17 mouse cellular contexts compared by ENCODE assay signal in the genomic region with DNA sequence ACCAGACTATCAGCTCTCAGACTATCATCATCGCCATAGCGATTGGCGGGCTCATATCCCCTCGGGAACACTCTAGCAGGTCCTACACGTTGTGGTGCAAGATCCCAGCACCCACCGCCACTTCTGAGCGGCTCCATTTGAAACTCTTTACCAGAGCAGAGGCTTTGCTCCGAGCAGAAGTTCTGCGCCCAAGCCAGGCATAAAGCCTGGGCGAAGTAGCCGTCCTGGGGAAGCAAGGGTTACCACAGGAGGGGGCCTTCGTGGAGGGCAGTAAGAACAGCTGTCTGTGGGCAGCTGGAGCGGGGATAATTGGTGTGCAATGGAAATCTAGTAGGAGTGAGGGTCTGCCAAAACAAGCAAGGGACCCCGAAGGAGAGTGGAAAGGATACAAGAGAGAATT. TPM values are rescaled to one million over a fixed set of nuclear protein-coding genes. Genes with fewer than 3 reads are reported as not detected.
DNase-seq lines count a peak whose midpoint lies in the region; ATAC-seq lines count a peak whose summit lies in the region.
"Had no signal": no experiment of that assay in that cellular context is flagged by ENCODE, and none has a peak within 500 bp of the region (broad histone marks: within the 10 kb centered on the region; RNA-seq: fewer than 3 reads in every experiment).

No protein-coding gene starts in this region.

- ATAC-seq in forebrain, embryonic 15.5 days (replicated peaks) = peak; percentile 39; the same call in 1 of the 2 replicates
- peak; percentile 47; the same call in 1 of the 2 replicates for ATAC-seq in midbrain, embryonic 12.5 days (ENCODE audit: low FRiP score, low read depth)
- no peak for ATAC-seq in midbrain, embryonic 11.5 days (ENCODE audit: low FRiP score)
- ATAC-seq in embryonic facial prominence, embryonic 13.5 days (ENCODE audit: insufficient number of reproducible peaks, insufficient read depth, low FRiP score, low TSS enrichment, low read depth) = no peak
- peak; percentile 25; the same call in 1 of the 2 replicates for ATAC-seq in neural tube, embryonic 14.5 days (ENCODE audit: low read depth)
- ATAC-seq: activated CD4-positive, CD25-positive, alpha-beta regulatory T cell, adult 4 months; intestine, postnatal 0 days; liver, embryonic 12.5 days had no signal

- H3K36me3 ChIP-seq in forebrain, embryonic 15.5 days = no peaks in the 10 kb centered on the region
- H3K36me3 ChIP-seq in forebrain, embryonic 10.5 days (replicated peaks) = no peaks in the 10 kb centered on the region
- no peaks in the 10 kb centered on the region for H3K36me3 ChIP-seq in midbrain, embryonic 12.5 days
- no peaks in the 10 kb centered on the region for H3K36me3 ChIP-seq in midbrain, embryonic 11.5 days (ENCODE audit: control insufficient read depth, insufficient read depth, low read length)
- no peaks in the 10 kb centered on the region for H3K36me3 ChIP-seq in embryonic facial prominence, embryonic 13.5 days
- no peaks in the 10 kb centered on the region for H3K36me3 ChIP-seq in neural tube, embryonic 14.5 days (ENCODE audit: control insufficient read depth, insufficient read depth, low read length)
- H3K36me3 ChIP-seq: liver, embryonic 12.5 days had no signal

- H3K9ac ChIP-seq in forebrain, embryonic 15.5 days (replicated peaks) = no peak overlapping the region
- no peak overlapping the region for H3K9ac ChIP-seq in midbrain, embryonic 12.5 days (replicated peaks)
- H3K9ac ChIP-seq in midbrain, embryonic 11.5 days (ENCODE audit: low read length) = no peak overlapping the region
- no peak overlapping the region for H3K9ac ChIP-seq in embryonic facial prominence, embryonic 13.5 days
- H3K9ac ChIP-seq in neural tube, embryonic 14.5 days (replicated peaks; ENCODE audit: low read depth, low read length) = no peak overlapping the region
- H3K9ac ChIP-seq: liver, embryonic 12.5 days had no signal

- H3K4me2 ChIP-seq in forebrain, embryonic 15.5 days (replicated peaks) = no peak overlapping the region
- no peak overlapping the region for H3K4me2 ChIP-seq in midbrain, embryonic 12.5 days (replicated peaks)
- no peak overlapping the region for H3K4me2 ChIP-seq in midbrain, embryonic 11.5 days
- H3K4me2 ChIP-seq in embryonic facial prominence, embryonic 13.5 days = peak overlapping the region; percentile 33
- H3K4me2 ChIP-seq in neural tube, embryonic 14.5 days (ENCODE audit: low read depth, low read length) = no peak overlapping the region

- no peak for DNase-seq in forebrain, embryonic 10.5 days (ENCODE audit: extremely low spot score, low spot score)
- no peak for DNase-seq in midbrain, embryonic 11.5 days (ENCODE audit: low spot score, missing footprints)
- DNase-seq in urinary bladder, postnatal 10 days (ENCODE audit: low spot score) = no peak
- DNase-seq in thymus, postnatal 14 days = no peak
- DNase-seq: cerebellum, adult 11-12 months; lung, postnatal 14 days; spleen, adult 18-20 months; thymus, adult 2 months had no signal

- no peaks in the 10 kb centered on the region for H3K27me3 ChIP-seq in forebrain, embryonic 15.5 days
- H3K27me3 ChIP-seq in forebrain, embryonic 10.5 days (ENCODE audit: poor library complexity, severe bottlenecking) = no peaks in the 10 kb centered on the region
- H3K27me3 ChIP-seq in midbrain, embryonic 12.5 days = no peaks in the 10 kb centered on the region
- H3K27me3 ChIP-seq in midbrain, embryonic 11.5 days (ENCODE audit: control insufficient read depth, insufficient read depth, low read length) = no peaks in the 10 kb centered on the region
- no peaks in the 10 kb centered on the region for H3K27me3 ChIP-seq in embryonic facial prominence, embryonic 13.5 days
- H3K27me3 ChIP-seq in neural tube, embryonic 14.5 days (ENCODE audit: control insufficient read depth, insufficient read depth, low read length) = no peaks in the 10 kb centered on the region

- peak overlapping the region; percentile 50 for H3K27ac ChIP-seq in forebrain, embryonic 15.5 days (replicated peaks)
- no peak overlapping the region for H3K27ac ChIP-seq in forebrain, embryonic 10.5 days
- H3K27ac ChIP-seq in midbrain, embryonic 12.5 days (replicated peaks) = no peak overlapping the region
- H3K27ac ChIP-seq in midbrain, embryonic 11.5 days (ENCODE audit: low read depth, low read length) = no peak overlapping the region
- peak overlapping the region; percentile 16; the same call in 1 of the 2 replicates for H3K27ac ChIP-seq in embryonic facial prominence, embryonic 13.5 days
- no peak overlapping the region for H3K27ac ChIP-seq in neural tube, embryonic 14.5 days (ENCODE audit: low read depth, low read length)
- H3K27ac ChIP-seq: liver, embryonic 12.5 days had no signal

- H3K9me3 ChIP-seq in forebrain, embryonic 15.5 days = no peaks in the 10 kb centered on the region
- H3K9me3 ChIP-seq in forebrain, embryonic 10.5 days = no peaks in the 10 kb centered on the region
- H3K9me3 ChIP-seq in midbrain, embryonic 12.5 days = no peaks in the 10 kb centered on the region
- H3K9me3 ChIP-seq in midbrain, embryonic 11.5 days (ENCODE audit: control insufficient read depth, low read length) = no peaks in the 10 kb centered on the region
- H3K9me3 ChIP-seq in embryonic facial prominence, embryonic 13.5 days = no peaks in the 10 kb centered on the region
- no peaks in the 10 kb centered on the region for H3K9me3 ChIP-seq in neural tube, embryonic 14.5 days (ENCODE audit: control insufficient read depth, low read length)
- H3K9me3 ChIP-seq: liver, embryonic 12.5 days had no signal

- 56% methylated on average over 14 of the region's 14 CpGs for WGBS in forebrain, embryonic 15.5 days
- 77% methylated on average over 14 of the region's 14 CpGs for WGBS in forebrain, embryonic 10.5 days
- 67% methylated on average over 14 of the region's 14 CpGs for WGBS in midbrain, embryonic 12.5 days
- 71% methylated on average over 14 of the region's 14 CpGs for WGBS in midbrain, embryonic 11.5 days
- WGBS in embryonic facial prominence, embryonic 13.5 days = 53% methylated on average over 14 of the region's 14 CpGs
- WGBS in neural tube, embryonic 14.5 days = 50% methylated on average over 14 of the region's 14 CpGs

- H3K4me3 ChIP-seq in forebrain, embryonic 15.5 days = no peak overlapping the region
- no peak overlapping the region for H3K4me3 ChIP-seq in forebrain, embryonic 10.5 days
- no peak overlapping the region for H3K4me3 ChIP-seq in midbrain, embryonic 12.5 days
- no peak overlapping the region for H3K4me3 ChIP-seq in midbrain, embryonic 11.5 days (ENCODE audit: low read depth, low read length)
- no peak overlapping the region for H3K4me3 ChIP-seq in embryonic facial prominence, embryonic 13.5 days
- H3K4me3 ChIP-seq in neural tube, embryonic 14.5 days (ENCODE audit: low read depth, low read length) = no peak overlapping the region
- H3K4me3 ChIP-seq: liver, embryonic 12.5 days had no signal

- H3K4me1 ChIP-seq in forebrain, embryonic 15.5 days = peaks cover 9% of the 10 kb centered on the region
- peaks cover 7% of the 10 kb centered on the region; the same call in 1 of the 2 replicates for H3K4me1 ChIP-seq in forebrain, embryonic 10.5 days
- H3K4me1 ChIP-seq in midbrain, embryonic 12.5 days = peaks cover 6% of the 10 kb centered on the region; the same call in 1 of the 2 replicates
- H3K4me1 ChIP-seq in midbrain, embryonic 11.5 days (ENCODE audit: control insufficient read depth, insufficient read depth, low read length) = no peaks in the 10 kb centered on the region; the same call in 1 of the 2 replicates
- H3K4me1 ChIP-seq in embryonic facial prominence, embryonic 13.5 days = peaks cover 20% of the 10 kb centered on the region
- no peaks in the 10 kb centered on the region for H3K4me1 ChIP-seq in neural tube, embryonic 14.5 days (ENCODE audit: control insufficient read depth, insufficient read depth, low read length)

RNA-seq across cellular contexts. Expression of gene Itsn2, which starts 44.9 kb away (rescaled TPM):
- polyA plus RNA-seq in forebrain, embryonic 15.5 days (2015; fragmentation: Nextera tagmentation; extraction: Ambion mirVana) = 21.2 and 21.5 TPM in 2 replicates
- polyA plus RNA-seq in forebrain, embryonic 10.5 days (2016; fragmentation: Nextera tagmentation; extraction: Ambion mirVana) = 13.8 and 14.5 TPM in 2 replicates
- polyA plus RNA-seq in midbrain, embryonic 12.5 days (2016; fragmentation: Nextera tagmentation; extraction: Ambion mirVana) = 15.6 and 18.9 TPM in 2 replicates
- polyA plus RNA-seq in midbrain, embryonic 11.5 days (2014; fragmentation: Nextera tagmentation; extraction: Ambion mirVana) = 13.8 and 16.6 TPM in 2 replicates
- polyA plus RNA-seq in embryonic facial prominence, embryonic 13.5 days (2015; fragmentation: Nextera tagmentation; extraction: Ambion mirVana) = 32.7 and 34.0 TPM in 2 replicates
- polyA plus RNA-seq in neural tube, embryonic 14.5 days (2014; fragmentation: Nextera tagmentation; extraction: Ambion mirVana) = 30.2 and 32.4 TPM in 2 replicates

RNA-seq across cellular contexts. Expression of gene Gm3625, which starts 45.2 kb away (rescaled TPM):
- not detected in 2 replicates for polyA plus RNA-seq in forebrain, embryonic 15.5 days (2015; fragmentation: Nextera tagmentation; extraction: Ambion mirVana)
- not detected in 2 replicates for polyA plus RNA-seq in forebrain, embryonic 10.5 days (2016; fragmentation: Nextera tagmentation; extraction: Ambion mirVana)
- polyA plus RNA-seq in midbrain, embryonic 12.5 days (2016; fragmentation: Nextera tagmentation; extraction: Ambion mirVana) = not detected in 2 replicates
- not detected in 2 replicates for polyA plus RNA-seq in midbrain, embryonic 11.5 days (2014; fragmentation: Nextera tagmentation; extraction: Ambion mirVana)
- polyA plus RNA-seq in embryonic facial prominence, embryonic 13.5 days (2015; fragmentation: Nextera tagmentation; extraction: Ambion mirVana) = not detected in 2 replicates
- polyA plus RNA-seq in neural tube, embryonic 14.5 days (2014; fragmentation: Nextera tagmentation; extraction: Ambion mirVana) = not detected in 2 replicates
- polyA plus RNA-seq: activated CD4-positive, CD25-positive, alpha-beta regulatory T cell, adult 4 months; intestine, postnatal 0 days; large intestine, adult 2 months; liver, embryonic 12.5 days; midbrain, postnatal 0 days; thymus, adult 2 months had no signal

Comparison
In these comparisons a context has a peak if more than half of its experiments do, and no peak if none do; other contexts are left out.
1. ATAC-seq: peak in forebrain, embryonic 15.5 days (single experiment), midbrain, embryonic 12.5 days (single experiment) and neural tube, embryonic 14.5 days (single experiment); none in midbrain, embryonic 11.5 days (single experiment) and embryonic facial prominence, embryonic 13.5 days (single experiment).
2. H3K27ac ChIP-seq: peak in forebrain, embryonic 15.5 days (single experiment) and embryonic facial prominence, embryonic 13.5 days (single experiment); none in forebrain, embryonic 10.5 days (single experiment), midbrain, embryonic 12.5 days (single experiment), midbrain, embryonic 11.5 days (single experiment) and neural tube, embryonic 14.5 days (single experiment).